Mouse (Mus musculus) embryo, embryonic 9.5 days (tissue): ENCODE results near the gene Fabp3.
A peak's percentile ranks its signal among the peaks of the same experiment; 100 is the strongest.

Source experiments
- DNase-seq: peaks from one replicate; pipeline ENCODE4 v3.0.0-alpha.2; 2017; ENCODE audit errors: extremely low spot score

The Fabp3 gene

DNA sequence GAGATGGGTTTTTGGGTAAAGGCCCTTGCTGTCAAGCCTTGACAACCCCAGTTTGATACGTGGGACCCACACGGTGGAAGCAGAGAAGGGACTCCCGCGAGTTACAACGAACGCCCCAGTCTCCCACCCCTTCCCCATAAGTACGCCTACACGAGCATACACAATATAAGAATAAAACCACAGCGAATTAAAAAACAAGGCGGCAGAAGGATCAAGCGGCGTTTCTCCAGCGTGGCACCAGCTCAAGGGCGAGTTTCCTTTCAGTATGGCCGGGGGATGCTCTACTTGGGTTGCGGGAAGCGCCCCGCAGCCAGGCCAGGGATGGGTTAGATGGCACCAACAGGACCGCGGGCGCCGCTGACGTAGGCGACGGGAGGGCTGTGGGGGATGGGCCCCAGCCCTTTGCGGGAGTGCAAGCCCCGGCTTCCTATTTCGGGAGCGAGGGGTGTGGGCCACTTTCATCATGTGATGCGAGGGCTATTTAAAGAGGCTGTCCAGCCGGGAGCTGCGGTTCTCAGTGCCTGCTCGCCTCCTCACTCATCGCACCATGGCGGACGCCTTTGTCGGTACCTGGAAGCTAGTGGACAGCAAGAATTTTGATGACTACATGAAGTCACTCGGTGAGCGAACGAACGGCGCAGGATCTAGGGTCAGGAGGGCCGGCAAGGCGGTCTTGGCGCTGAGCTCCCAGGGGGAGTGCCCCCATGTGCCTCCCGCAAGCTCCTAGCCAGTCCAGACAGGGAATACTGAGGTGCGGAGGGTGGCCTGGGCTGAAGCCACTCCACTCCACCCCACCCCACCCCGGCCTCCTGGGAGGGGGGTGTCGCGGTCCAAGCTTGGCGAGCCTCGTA is at the start of gene Fabp3, which contains the start of gene Gm10570:
TSS of gene Fabp3 (plus strand) at position 365 of the 851 bp plus-strand sequence.
TSS of gene Gm10570 (minus strand) at position 444 of the 851 bp plus-strand sequence.
- DNase-seq = peak; percentile 61

DNA sequence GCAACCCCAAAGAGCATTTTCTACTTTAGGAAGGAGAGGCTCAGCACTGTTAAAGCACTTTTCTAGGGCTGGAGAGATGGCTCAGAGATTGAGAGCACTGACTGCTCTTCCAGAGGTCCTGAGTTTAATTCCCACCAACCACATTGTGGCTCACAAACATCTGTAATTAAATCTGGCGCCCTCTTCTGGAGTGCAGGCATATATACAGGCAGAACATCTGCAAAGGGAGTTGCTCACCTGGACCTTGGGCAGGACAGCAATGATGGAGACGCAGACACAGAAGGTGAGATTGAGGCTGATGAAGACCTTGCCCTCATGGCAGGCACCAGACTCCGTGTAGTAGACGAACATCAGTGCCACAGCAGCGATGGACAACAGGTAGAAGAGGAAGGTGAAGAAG is 48.0 kb upstream of the Fabp3 start:
- DNase-seq = no peak

DNA sequence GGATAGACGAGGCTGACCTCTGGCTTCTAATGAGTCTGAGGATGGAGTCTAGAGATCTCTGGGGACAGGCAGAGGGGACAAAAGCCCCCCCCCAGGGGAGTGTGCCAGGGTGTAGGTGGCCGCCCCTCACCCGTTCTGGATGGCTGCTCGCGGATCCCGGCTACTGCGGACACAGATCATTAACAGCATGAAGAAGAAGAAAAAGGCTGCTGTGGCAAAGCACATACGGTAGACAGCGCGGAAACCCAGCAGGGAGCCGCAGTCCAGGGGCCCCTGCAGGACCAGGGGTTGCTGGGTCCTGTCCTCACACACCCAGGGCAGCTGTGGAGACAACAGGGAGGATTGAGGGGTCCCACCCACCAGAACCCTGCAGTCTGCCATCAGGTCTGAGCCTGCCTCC is 44.3 kb upstream of the Fabp3 start:
- DNase-seq = no peak

DNA sequence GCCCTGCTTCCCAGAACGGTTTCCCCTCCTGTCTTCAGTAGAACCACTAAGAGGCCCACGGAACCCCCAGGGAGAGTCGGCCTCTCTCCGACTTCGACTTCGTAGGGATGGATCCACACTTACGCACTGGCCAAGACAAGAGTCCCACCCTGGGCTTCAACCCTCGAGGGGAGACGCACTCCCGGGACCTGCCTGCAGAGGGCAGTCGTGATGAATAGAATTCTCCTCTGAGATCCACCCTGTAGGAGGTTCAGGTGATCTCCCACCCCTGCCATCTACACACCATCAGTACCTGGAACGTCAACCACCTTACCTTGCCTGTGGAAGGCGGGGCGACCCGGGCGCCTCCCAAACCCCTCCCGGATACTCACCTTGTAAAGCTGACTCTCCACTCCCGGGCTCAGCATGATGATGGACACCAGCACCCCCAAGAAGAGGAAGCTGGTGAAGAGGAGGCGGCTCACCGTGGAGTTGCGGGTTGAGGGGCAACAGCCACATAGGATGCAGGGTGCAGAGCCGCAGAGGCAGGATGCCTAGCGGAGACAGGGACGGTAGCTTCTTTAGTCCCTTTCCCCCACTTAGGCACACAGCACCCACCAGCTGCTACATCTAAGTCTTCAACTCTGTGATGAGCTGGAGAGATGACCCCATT is 43.6 kb upstream of the Fabp3 start:
- DNase-seq = peak; percentile 77

DNA sequence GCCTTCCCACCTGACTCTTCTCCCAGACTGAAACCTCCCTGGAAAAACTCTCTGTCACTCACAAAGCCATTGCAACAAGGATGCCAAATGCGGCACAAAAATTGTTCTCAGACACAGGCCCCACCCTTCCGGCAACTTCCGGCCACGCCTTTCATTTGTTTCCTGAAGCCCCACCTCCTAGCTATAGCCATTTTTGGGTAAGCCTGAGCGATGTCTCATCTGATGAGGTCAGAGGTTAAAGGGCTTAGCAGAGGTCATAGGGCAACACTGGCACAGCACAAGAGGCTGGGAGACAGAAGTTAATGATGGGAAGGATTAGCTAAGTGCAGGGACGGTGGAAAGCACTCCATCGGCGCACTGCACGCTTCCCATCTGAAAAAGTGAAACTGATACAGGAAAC is 41.8 kb upstream of the Fabp3 start:
- DNase-seq = peak; percentile 38

DNA sequence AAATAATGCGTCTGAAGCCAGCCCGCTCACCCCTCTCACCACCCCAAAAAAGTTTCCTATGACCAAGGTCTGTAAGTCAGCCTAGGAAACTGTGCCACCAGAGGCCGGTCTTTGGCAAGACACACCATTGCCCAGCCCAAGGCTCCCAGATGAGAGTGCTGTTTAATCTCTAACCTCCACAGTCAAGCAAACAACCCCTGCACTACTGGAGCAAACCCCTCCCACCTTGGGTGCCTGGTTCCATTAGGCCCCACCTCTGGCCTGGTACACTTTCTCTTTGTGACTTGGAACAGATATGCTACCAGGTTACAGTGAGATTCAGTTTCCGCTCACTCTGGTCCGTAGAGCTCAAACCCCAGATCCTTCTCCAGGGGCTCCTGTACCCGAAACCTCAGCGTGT is 41.3 kb upstream of the Fabp3 start:
- DNase-seq = no peak

DNA sequence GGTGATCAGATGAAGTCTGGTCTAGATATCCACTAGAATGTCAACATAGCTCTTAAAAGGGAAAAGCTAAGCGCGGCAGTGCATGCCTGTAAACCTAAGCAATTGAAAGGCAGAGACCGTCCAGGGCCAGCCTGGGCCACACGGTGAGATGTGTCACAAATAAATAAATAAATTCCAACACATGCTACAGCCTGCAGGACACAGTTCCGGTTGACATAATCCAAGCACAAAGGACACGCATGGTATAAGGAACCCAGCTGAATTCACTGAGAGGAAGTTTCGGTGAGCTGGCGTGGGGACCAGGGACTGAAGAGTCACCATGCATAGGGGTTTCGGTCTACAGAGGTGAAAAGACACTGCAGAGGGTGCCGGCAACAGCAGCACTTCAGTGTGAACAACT is 39.7 kb upstream of the Fabp3 start:
- no peak for DNase-seq

DNA sequence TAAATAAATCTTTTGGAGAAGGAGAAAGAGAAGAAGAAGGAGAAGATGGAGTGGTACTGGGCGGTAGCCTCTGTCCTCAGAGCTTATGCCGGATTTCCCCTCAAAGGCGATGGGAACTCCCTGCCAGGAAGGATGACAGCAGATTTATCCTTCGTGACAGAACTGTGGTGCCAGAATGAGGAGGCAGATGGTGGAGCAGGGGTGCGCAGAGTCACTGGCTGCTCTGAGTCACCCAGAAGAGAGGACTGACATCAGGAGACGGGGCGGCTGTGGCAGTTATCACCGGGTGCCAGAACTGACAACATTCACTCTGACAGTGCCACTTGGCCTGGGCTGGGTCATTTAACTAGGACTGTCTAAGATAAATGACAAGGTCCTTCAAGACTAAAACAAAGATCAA is 38.3 kb upstream of the Fabp3 start:
- DNase-seq = no peak

DNA sequence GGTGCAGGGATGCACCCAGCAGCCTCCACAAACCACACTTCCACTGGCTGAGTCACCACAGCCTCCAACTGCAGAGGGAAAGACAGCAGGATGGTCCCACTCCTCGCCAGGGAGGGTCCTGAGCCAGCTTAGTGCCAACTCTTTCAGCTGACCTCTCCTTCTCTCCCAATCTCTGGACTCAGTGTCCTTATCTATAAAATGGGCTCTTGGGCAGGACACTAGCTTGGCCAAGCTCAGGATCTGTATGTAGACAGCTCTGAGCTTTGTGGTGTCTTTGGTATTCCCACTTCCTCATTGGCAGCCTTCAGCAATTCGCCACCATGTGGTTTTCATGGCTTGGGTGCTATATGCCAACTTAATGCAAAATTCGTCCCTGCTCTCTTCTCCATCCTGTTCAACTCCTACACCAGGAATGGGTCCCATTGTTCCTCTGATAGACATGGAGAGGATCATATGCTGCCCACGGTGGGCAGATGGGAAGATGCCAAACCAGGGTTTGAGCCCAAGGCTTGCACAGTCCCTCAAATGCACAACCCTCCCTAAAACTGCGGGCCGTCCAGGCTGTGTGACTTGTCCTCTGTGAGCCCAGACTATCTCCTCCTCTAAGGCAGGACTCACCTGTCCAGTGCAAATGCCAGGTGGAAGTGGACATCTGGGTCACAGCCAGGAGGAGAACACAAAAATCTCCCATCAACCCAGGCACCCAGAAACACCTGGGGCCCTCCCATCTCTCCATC is 37.6 kb upstream of the Fabp3 start:
- no peak for DNase-seq

DNA sequence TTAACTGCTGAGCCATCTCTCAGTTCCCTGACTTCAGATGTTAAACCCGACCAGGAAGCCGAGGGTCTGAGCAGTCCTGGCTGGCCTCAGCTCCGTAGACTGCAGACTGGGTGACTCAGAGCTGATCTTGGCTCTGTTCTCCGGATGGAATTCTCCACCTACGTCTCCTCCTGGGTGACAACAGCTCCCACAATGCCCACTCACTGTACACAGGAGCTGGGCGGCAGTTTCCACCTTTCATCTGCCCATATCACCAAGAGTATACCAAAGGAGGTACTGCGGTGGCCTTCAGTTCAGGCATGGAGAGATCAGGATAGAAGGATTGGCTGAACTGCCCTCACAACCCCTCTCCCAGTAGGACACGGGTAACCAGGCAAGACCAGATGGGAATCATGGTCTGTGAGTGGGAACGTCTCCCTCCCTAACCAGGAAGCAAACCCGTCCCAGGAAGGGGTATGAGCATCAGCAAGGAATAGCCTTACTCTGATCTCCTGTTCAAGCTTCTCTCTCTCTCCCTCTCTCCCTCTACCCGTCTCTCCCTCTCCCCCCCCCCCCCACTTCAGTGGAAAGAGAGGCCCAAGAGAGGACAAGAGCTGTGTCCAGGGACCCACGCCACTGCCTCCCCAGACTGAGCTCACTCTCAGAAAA is 34.6 kb upstream of the Fabp3 start:
- peak; percentile 70 for DNase-seq

DNA sequence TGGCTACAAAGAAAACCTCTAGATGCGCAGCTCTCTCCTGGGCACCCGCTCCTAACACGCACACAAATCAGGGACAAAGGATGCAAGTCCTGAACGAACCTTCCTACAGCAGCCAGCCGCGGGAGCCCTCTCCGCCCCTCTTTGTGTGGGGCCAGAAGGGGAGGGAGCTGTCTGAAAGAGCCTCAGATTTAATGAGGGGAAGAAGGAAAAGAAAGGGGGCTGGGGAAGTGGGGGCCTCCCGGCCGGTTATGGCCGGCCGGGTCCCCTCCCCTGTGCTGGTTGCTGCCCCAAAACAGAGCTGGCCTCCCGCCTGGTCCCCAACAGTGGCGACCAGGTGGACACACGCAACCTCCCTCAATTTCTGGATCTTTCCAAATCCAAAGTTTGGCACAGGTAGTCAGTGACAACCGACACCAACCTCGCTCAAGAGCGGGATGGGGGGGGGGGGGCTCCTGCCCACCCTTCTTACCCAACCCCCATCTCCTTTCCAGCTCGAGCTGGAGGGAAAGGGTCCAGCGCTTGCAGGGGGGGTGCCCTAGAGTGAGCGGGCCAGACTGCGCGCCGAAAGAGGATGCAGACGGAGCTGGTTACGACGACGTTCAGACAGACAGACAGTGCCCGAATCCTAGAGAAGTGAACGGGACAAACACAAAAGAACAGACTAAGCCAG is 33.9 kb upstream of the Fabp3 start:
- DNase-seq = peak; percentile 51

DNA sequence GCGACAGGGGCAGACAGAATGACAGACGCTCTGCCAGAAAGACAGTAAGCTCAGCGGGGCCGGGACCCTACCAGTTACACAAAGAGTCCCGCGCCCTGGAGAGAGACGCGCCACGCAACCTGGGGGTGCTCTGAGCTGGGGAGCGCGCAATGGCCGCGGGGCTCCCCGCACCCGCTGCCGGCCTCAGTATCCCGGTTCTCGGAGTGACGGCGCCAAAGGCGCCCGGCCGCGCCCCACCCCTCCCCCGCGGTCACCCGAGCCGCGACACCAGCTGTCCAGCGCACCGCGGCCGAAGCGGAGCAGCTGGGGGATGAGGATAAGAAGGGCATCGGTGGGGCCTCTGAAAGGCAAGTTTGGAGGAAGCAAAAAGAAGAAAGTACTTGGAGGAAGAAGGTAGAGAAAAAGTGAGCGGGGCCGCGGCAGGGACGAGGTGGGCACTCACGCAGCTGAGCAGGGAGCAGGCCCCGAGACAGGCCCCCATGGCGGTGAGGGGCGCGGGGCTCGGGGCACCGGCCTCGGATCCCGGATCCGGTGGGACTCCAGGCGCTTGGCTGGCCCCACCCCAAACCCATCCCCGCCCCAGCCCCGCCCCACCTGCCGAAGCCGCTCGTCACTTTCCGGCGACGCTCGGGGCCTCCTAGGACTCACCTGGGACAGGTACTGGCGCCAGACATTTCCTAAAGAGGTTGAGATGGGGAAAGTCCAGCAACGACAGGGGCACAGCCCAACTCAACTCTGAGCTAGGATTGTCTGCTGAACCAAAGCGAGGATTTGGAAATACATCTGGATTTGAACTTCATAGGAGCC is 33.2 kb upstream of the Fabp3 start:
- DNase-seq = peak; percentile 58

DNA sequence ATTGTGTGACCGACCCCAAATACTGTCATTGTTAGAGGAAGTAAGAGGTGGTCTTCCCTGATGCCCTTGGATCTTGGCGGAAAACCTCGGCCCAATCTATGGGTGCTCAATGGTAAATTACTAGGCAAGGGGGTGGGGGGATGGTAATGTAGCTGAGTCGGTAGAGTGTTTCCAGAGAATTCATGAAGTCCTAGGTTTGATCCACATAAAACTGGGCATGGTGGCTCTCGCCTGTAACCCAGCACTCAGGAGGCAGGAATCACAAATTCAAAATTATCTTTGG is 32.6 kb upstream of the Fabp3 start:
- no peak for DNase-seq

DNA sequence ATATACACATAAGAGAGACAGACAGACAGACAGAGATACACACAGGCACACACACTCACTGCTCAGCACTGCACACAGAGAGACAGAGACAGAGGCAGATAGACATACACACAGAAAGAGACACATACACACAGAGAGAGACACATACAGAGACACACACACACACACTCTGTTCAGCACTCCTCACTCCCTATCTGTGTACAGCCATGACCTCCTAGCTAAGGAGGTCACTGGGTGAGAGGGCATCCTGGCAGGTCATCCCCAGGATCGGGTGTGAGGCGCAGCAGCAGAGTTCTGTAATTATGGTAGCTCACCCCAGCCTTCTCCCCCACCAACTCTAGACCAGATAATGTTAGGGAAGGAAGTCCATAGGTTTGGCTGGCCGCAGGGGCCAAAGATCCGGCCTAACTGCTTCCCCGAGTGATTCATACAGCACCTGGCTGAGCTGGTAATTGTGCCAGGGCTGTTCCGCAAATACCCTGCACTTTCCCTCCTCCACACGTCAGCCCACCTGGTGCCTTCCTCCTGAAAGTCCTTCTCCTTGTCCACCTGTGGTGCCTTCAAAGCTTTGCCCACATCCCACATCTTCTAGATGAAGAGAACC is 31.7 kb upstream of the Fabp3 start:
- no peak for DNase-seq

DNA sequence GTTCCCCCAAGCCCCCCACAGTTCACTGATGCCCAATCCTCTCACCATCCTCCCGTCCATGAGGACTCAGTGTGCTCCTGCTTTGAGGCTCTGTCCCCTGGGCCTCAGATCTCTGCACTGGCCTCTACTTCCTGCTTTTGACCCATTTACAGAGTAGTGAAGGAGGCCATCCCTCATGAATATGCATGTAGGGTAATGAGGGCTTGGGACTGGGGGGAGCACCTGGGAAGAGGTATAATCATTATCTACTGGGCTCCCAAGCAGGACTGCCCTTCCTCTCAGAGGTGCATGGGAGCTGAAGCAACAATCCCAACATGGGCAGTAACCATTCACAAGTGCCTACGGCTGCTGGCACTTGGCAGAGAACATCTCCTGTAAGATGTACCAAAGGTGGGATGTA is 29.3 kb upstream of the Fabp3 start, which contains the start of gene Serinc2:
TSS of gene Serinc2 (minus strand) at position 101 of the 400 bp plus-strand sequence.
- no peak for DNase-seq

DNA sequence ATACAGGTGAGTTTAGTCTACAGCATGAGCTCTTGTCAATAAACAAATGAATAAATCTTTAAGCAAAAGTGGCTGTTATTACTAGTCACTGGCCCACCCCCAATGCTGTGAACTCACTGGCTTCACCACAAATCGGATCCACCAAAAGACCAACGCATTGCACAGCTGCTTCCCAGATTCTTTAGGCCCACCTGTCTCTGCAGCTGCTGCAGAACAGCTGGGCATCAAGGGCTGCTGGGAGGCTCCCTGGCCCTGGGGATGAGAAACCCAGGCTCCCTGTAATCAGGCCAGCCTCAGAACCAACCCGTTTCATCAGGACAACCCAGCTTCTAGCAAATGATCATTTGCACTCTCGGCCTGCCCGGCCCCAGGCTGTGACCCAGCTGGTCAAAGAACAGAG is 25.5 kb upstream of the Fabp3 start:
- DNase-seq = no peak

DNA sequence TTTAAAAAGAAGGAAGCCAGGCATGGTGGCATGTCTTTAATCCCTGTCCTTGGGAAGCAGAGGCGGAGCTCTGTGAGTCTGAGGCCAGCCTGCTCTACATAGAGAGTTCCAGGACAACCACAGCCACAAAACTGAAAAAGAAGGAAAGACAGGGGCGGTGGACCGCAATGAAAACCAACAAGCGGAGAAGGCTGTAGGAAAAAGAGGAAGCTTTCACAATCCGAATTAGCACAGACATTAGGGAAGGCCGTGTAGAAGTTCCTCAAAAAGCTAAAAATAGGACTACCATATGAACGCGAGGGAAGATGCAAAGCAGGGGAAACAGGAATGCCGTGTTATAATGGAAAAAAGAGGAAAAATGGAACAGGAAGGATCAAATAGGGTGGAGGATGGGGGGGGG is 24.6 kb upstream of the Fabp3 start:
- no peak for DNase-seq

DNA sequence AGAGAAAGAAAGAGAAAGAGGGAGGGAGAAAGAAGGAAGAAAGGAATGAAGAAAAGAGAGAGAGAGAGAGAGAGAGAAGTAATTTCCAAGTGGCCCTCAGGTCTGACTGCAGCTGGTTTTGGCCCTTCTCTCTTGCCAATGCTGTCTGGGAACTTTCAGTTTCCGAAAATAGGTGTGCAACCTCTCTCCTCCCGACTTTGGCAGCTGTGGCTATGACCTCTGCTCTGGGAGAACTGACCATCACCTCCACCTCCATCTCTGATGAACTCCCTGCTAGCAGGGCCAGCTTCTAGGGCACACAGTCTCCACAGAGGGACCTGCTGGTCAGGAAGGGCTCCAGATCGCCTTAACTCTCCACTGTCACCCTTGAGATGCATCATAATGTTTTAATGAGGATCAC is 21.9 kb upstream of the Fabp3 start:
- DNase-seq = no peak

DNA sequence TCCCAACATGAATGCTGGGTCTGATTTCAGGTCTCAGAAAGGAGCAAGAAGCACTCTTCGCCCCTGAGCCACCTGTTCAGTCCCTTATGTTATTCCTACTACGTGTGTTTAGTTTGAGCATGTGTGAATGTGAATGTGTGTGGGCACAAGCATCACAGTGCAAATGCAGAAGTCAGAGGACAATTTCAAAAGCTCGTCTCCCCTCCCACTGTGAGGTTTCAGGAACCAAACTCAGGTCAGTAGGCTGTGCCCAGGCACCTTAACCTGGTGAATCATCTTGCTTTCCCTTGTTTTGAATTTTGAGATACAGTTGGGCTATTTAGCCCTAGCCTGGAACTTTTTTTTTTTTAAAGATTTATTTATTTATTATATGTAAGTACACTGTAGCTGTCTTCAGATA is 18.6 kb upstream of the Fabp3 start:
- no peak for DNase-seq

DNA sequence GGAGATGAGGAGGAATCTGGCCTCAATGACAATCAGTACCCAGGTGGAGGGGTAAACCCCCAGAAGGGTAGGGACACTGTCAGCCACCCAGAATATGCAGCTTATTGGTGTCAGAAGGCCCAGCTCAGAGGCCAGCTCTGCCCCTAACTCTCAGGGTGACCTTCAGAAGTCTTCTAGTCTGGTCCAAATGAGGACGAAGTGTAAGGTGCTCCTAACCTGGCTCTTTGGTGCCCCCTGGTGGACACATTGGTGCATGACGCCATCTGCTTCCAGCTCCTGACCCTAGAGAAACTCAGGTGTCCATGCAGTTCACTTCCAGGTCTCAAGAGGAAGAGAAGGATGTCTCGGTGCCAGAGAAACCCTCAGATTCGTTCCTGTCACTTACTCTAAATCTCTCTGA is 16.1 kb upstream of the Fabp3 start:
- peak; percentile 80 for DNase-seq
